Mouse (Mus musculus): ENCODE measurements around the gene Gm10031.

DNA sequence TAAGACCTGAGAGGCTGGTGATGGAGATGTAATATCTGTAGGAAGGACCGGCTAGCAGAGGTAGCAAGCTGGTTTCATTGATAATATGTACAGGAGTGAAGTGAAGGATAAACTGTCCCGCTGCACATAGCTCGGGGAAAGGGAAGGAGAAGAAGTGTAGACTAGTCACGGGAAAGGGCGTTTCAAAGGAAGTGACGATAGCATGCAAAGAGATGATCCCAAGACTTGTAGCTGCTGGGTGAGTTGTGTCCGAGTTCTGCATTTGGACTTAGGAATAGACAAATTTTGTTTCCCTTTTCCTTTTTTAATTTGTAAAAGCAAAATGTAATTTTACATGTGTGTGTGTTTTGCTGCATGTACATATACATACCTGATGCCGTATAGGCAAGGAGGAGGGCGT is 36.7 kb downstream of the Gm10031 start:
- TF ChIP-seq CTCF (IDR thresholded peaks at IDR 0.05; ENCODE audit: low read depth) (no peak), EP300 (IDR thresholded peaks at IDR 0.05; ENCODE audit: low read depth) (no peak)
